Mouse (Mus musculus): ENCODE measurements around the gene Lrrk2. TPM values are rescaled to one million over a fixed set of nuclear protein-coding genes. Genes with fewer than 3 reads are reported as not detected.

The Lrrk2 gene
- polyA plus RNA-seq, 1 experiment from 2014 or later, result 6.6 TPM

DNA sequence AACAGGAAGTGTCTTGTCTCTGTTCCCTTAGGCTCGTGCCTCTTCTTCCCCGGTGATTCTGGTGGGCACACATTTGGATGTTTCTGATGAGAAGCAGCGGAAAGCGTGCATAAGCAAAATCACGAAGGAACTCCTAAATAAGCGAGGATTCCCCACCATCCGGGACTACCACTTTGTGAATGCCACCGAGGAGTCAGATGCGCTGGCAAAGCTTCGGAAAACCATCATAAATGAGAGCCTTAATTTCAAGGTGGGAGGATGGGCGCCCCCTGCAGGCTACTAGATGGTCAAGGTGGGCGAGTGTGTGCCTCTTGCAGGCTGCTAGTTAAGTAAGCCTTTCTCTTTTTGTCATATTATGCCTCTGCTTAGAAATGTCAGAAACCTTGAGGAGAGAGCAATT, 79.1 kb downstream of the Lrrk2 start:
- H3K4me1 ChIP-seq (ENCODE audit: control insufficient read depth, insufficient read depth, low read length), result no peaks in the 10 kb centered on the region
- H3K4me2 ChIP-seq (ENCODE audit: low read depth, low read length), result no peak overlapping the region
- H3K27me3 ChIP-seq (replicated peaks; ENCODE audit: control insufficient read depth, insufficient read depth, low read length), result no peaks in the 10 kb centered on the region
- ATAC-seq (ENCODE audit: low read depth) (no peak), DNase-seq (ENCODE audit: low spot score) (no peak)
- no peak overlapping the region for H3K4me3 ChIP-seq (ENCODE audit: low read depth, low read length)
- H3K36me3 ChIP-seq (ENCODE audit: control insufficient read depth, insufficient read depth, low read length), result peaks cover 12% of the 10 kb centered on the region; the same call in 1 of the 2 replicates
- no peaks in the 10 kb centered on the region for H3K9me3 ChIP-seq (ENCODE audit: control insufficient read depth, low read length)
- 67% methylated on average over 12 of the region's 12 CpGs for WGBS
- H3K27ac ChIP-seq (replicated peaks; ENCODE audit: low read depth, low read length), result no peak overlapping the region
- H3K9ac ChIP-seq (ENCODE audit: low read depth, low read length), result no peak overlapping the region

DNA sequence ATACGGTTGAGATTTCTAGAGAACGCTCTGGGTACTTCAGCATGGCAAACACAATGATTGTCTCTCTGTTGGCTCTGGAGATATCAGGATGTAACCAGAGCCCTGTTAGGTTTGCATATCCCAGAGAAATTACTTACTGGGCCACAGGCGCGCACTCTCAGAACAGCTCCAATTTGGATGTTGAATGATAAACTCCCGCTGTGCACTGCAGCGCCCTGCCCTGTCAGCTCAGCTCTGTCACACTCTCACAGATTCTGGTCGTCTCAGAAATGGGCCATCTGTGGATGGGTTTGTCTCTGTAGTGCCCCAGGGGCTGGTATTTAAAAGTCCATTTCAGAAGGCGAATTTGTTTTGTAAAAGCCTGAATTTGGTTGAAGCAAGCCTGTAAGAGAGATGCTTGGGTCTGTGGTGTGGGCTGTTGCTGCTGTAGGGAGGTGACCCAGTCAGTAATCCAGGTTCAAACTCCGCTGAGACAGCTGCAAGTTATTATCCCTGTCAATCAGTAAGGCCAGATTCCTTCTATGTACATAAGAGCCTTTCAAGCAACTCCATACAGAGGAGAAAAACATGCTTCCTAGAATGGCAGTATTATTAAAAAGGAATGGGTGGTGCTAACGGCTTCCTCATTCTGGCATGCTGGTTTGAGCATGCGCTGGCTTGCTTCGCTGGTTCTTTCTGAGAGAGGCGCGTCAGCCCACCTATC, 80.6 kb downstream of the Lrrk2 start:
- Histone ChIP-seq H3K4me2 (ENCODE audit: low read depth, low read length) (peak overlapping the region; percentile 33), H3K27ac (replicated peaks; ENCODE audit: low read depth, low read length) (0 out of 2 replicates have a peak overlapping the region, but pooled peaks have one; percentile 44), H3K36me3 (ENCODE audit: control insufficient read depth, insufficient read depth, low read length) (peaks cover 6% of the 10 kb centered on the region; the same call in 1 of the 2 replicates), H3K27me3 (replicated peaks; ENCODE audit: control insufficient read depth, insufficient read depth, low read length) (no peaks in the 10 kb centered on the region), H3K9me3 (ENCODE audit: control insufficient read depth, low read length) (no peaks in the 10 kb centered on the region), H3K4me1 (ENCODE audit: control insufficient read depth, insufficient read depth, low read length) (no peaks in the 10 kb centered on the region), H3K4me3 (ENCODE audit: low read depth, low read length) (peak overlapping the region; percentile 14; the same call in 1 of the 2 replicates), H3K9ac (ENCODE audit: low read depth, low read length) (no peak overlapping the region)
- 47% methylated on average over 14 of the region's 14 CpGs for WGBS
- ATAC-seq (ENCODE audit: low read depth) (peak; percentile 78; the same call in 1 of the 2 replicates), DNase-seq (ENCODE audit: low spot score) (peak; percentile 59)

DNA sequence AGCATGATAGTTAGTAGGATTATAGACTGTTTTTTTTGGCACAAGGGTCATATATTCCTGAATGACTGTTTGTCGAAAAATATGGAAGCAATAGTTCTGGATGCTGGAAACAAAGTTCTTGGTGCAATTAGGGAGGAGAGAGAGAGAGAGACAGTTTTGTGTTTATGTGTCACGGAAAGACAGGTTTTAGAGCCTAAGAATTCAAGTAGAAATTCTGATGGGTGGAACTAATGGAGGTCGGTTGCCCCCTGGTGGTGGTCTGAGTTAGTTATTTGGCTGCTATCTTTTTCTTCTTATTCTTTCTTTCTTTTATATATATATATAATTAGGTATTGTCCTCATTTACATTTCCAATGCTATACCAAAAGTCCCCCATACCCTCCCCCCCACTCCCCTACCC, 81.6 kb downstream of the Lrrk2 start:
- H3K9ac ChIP-seq (ENCODE audit: low read depth, low read length), result no peak overlapping the region
- WGBS, result 18% methylated on average over 3 of the region's 3 CpGs
- no peak overlapping the region for H3K27ac ChIP-seq (replicated peaks; ENCODE audit: low read depth, low read length)
- DNase-seq (ENCODE audit: low spot score), result peak; percentile 75
- peak overlapping the region; percentile 14; the same call in 1 of the 2 replicates for H3K4me3 ChIP-seq (ENCODE audit: low read depth, low read length)
- H3K36me3 ChIP-seq (ENCODE audit: control insufficient read depth, insufficient read depth, low read length), result peaks cover 6% of the 10 kb centered on the region; the same call in 1 of the 2 replicates
- no peak for ATAC-seq (ENCODE audit: low read depth)
- peak overlapping the region; percentile 33 for H3K4me2 ChIP-seq (ENCODE audit: low read depth, low read length)
- no peaks in the 10 kb centered on the region for H3K27me3 ChIP-seq (replicated peaks; ENCODE audit: control insufficient read depth, insufficient read depth, low read length)
- no peaks in the 10 kb centered on the region for H3K9me3 ChIP-seq (ENCODE audit: control insufficient read depth, low read length)
- no peaks in the 10 kb centered on the region for H3K4me1 ChIP-seq (ENCODE audit: control insufficient read depth, insufficient read depth, low read length)

DNA sequence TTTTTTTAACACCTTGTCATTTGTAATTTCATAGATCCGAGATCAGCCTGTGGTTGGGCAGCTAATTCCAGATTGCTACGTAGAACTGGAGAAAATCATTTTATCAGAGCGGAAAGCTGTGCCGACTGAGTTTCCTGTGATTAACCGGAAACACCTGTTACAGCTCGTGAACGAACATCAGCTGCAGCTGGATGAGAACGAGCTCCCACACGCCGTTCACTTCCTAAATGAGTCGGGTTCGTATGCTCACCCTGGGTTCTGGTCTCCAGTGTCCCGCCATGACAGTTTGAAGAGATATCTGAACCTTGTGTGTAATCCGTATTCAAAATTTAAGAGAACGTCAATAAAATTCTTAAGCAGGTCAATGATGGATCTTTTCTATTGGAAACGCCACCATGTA, 82.8 kb downstream of the Lrrk2 start:
- Histone ChIP-seq H3K9me3 (ENCODE audit: control insufficient read depth, low read length) (no peaks in the 10 kb centered on the region), H3K27me3 (replicated peaks; ENCODE audit: control insufficient read depth, insufficient read depth, low read length) (no peaks in the 10 kb centered on the region), H3K4me3 (ENCODE audit: low read depth, low read length) (no peak overlapping the region), H3K9ac (ENCODE audit: low read depth, low read length) (no peak overlapping the region), H3K27ac (replicated peaks; ENCODE audit: low read depth, low read length) (no peak overlapping the region), H3K4me2 (ENCODE audit: low read depth, low read length) (no peak overlapping the region), H3K36me3 (ENCODE audit: control insufficient read depth, insufficient read depth, low read length) (0 out of 2 replicates have a peak, but pooled peaks cover 6% of the 10 kb centered on the region), H3K4me1 (ENCODE audit: control insufficient read depth, insufficient read depth, low read length) (no peaks in the 10 kb centered on the region)
- ATAC-seq (ENCODE audit: low read depth), result no peak
- WGBS, result 47% methylated on average over 16 of the region's 16 CpGs
- no peak for DNase-seq (ENCODE audit: low spot score)

DNA sequence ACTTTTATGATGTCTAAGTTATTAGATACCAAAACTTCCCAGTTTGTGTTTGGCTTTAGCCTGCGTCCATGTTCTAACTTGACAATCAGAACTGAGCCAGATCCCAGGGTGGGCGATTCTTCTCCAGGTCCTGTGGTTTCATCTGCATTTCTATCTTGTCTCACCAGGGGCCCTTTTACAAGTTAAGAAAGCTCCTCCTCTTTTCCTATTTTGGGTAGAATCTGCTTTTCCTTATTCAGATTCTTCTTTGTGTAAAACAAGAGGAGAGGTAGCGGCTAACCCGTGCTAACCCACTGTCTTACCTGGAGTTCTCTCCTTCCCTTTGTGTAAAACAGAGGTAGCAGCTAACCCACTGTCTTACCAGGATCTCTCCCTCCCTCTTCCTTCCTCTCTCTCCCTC, 99.1 kb downstream of the Lrrk2 start:
- Histone ChIP-seq H3K4me3 (ENCODE audit: low read depth, low read length) (no peak overlapping the region), H3K27ac (replicated peaks; ENCODE audit: low read depth, low read length) (no peak overlapping the region), H3K4me2 (ENCODE audit: low read depth, low read length) (no peak overlapping the region), H3K36me3 (ENCODE audit: control insufficient read depth, insufficient read depth, low read length) (no peaks in the 10 kb centered on the region), H3K9me3 (ENCODE audit: control insufficient read depth, low read length) (no peaks in the 10 kb centered on the region), H3K27me3 (replicated peaks; ENCODE audit: control insufficient read depth, insufficient read depth, low read length) (no peaks in the 10 kb centered on the region), H3K4me1 (ENCODE audit: control insufficient read depth, insufficient read depth, low read length) (no peaks in the 10 kb centered on the region), H3K9ac (ENCODE audit: low read depth, low read length) (no peak overlapping the region)
- DNase-seq (ENCODE audit: low spot score) (no peak), ATAC-seq (ENCODE audit: low read depth) (no peak)
- WGBS, result 49% methylated on average over 4 of the region's 4 CpGs

DNA sequence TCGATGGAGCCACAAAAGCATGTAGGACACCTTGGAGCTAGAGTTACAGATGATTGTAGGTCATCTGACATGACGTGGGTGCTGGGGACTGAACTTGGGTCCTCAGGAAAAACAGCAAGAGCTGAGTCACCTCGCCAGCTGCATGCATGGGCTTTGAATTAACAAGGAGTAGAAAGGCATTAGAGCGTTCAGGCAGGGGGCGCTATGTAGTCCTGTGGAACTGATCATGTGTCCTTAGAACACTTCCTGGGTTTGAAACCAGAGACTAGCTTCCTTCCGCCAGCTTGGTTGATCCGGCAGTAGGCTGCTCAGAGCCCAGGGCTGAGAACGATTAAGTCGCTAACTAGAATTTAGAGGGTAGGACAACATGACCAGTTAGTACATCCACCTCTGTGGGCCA, 106.2 kb downstream of the Lrrk2 start:
- Histone ChIP-seq H3K27me3 (replicated peaks; ENCODE audit: control insufficient read depth, insufficient read depth, low read length) (no peaks in the 10 kb centered on the region), H3K4me2 (ENCODE audit: low read depth, low read length) (no peak overlapping the region), H3K9ac (ENCODE audit: low read depth, low read length) (no peak overlapping the region), H3K9me3 (ENCODE audit: control insufficient read depth, low read length) (no peaks in the 10 kb centered on the region), H3K4me1 (ENCODE audit: control insufficient read depth, insufficient read depth, low read length) (no peaks in the 10 kb centered on the region), H3K36me3 (ENCODE audit: control insufficient read depth, insufficient read depth, low read length) (no peaks in the 10 kb centered on the region), H3K27ac (replicated peaks; ENCODE audit: low read depth, low read length) (no peak overlapping the region), H3K4me3 (ENCODE audit: low read depth, low read length) (no peak overlapping the region)
- WGBS, result 90% methylated on average over 9 of the region's 9 CpGs
- ATAC-seq (ENCODE audit: low read depth) (no peak), DNase-seq (ENCODE audit: low spot score) (no peak)

DNA sequence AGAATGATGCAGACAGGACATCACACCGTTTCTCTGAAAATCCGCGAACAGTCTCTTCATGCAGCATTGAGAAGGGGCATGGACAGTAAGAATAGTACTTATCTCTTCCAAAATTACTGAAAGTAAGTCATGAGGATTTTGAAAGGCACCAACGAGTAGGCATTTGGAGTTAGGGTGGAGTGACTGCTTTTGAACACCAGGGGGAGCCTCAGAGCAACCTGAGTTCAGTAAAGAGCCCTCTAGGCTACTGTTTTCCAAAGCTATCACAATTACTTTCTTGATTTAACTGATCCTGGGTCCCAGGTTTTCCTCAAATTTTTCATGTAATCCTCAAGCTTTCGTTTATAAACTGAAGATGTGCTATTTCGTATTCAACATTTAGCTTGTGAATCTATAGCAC, 108.2 kb downstream of the Lrrk2 start:
- Histone ChIP-seq H3K27ac (replicated peaks; ENCODE audit: low read depth, low read length) (no peak overlapping the region), H3K27me3 (replicated peaks; ENCODE audit: control insufficient read depth, insufficient read depth, low read length) (no peaks in the 10 kb centered on the region), H3K9me3 (ENCODE audit: control insufficient read depth, low read length) (no peaks in the 10 kb centered on the region), H3K9ac (ENCODE audit: low read depth, low read length) (no peak overlapping the region), H3K4me2 (ENCODE audit: low read depth, low read length) (no peak overlapping the region), H3K4me1 (ENCODE audit: control insufficient read depth, insufficient read depth, low read length) (no peaks in the 10 kb centered on the region), H3K4me3 (ENCODE audit: low read depth, low read length) (no peak overlapping the region), H3K36me3 (ENCODE audit: control insufficient read depth, insufficient read depth, low read length) (no peaks in the 10 kb centered on the region)
- peak; percentile 52 for DNase-seq (ENCODE audit: low spot score)
- no peak for ATAC-seq (ENCODE audit: low read depth)
- WGBS, result 32% methylated on average over 6 of the region's 6 CpGs

DNA sequence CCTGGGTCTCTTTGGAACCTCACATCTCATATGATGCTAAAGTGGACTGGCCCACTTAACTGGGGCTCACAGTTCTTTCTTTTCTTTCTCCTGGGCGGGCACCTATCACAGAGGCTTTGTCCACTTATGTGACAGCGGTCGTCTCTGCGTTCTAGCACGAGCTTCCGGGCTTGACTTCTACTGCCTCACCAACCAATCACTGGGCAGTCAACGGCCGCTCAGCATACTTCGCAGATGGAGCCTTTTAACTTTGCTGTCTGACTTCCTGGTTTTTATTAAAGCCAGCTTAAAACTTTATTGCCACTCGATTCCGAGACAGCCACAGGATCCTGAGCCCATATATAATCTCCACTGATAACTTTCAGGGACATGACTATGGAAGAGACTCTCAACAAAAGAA, 115.4 kb downstream of the Lrrk2 start:
- 71% methylated on average over 11 of the region's 11 CpGs for WGBS
- no peaks in the 10 kb centered on the region for H3K36me3 ChIP-seq (ENCODE audit: control insufficient read depth, insufficient read depth, low read length)
- DNase-seq (ENCODE audit: low spot score) (no peak), ATAC-seq (ENCODE audit: low read depth) (no peak)
- H3K4me1 ChIP-seq (ENCODE audit: control insufficient read depth, insufficient read depth, low read length), result no peaks in the 10 kb centered on the region
- no peak overlapping the region for H3K9ac ChIP-seq (ENCODE audit: low read depth, low read length)
- no peak overlapping the region for H3K4me3 ChIP-seq (ENCODE audit: low read depth, low read length)
- H3K27me3 ChIP-seq (replicated peaks; ENCODE audit: control insufficient read depth, insufficient read depth, low read length), result no peaks in the 10 kb centered on the region
- no peak overlapping the region for H3K4me2 ChIP-seq (ENCODE audit: low read depth, low read length)
- no peaks in the 10 kb centered on the region for H3K9me3 ChIP-seq (ENCODE audit: control insufficient read depth, low read length)
- H3K27ac ChIP-seq (replicated peaks; ENCODE audit: low read depth, low read length), result no peak overlapping the region

DNA sequence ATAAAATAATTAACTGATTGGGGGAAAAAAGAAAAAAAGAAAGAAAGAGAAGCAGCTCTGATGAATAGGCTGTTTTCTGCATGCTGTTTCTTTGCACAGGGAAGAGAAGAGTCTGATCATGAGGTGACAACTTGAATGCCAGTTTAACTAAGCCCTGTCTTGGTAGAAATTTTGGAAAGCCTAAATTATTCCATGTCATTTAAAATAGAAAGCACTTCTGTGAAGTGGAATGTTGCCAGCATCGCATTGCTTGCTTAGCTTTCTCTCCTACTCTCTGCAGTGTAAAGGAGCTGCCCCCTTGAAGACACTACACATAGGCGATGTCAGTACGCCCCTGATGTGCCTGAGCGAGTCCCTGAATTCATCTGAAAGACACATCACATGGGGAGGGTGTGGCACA, 133.5 kb downstream of the Lrrk2 start:
- H3K4me3 ChIP-seq (ENCODE audit: low read depth, low read length), result no peak overlapping the region
- H3K9me3 ChIP-seq (ENCODE audit: control insufficient read depth, low read length), result no peaks in the 10 kb centered on the region
- no peak overlapping the region for H3K4me2 ChIP-seq (ENCODE audit: low read depth, low read length)
- no peak overlapping the region for H3K27ac ChIP-seq (replicated peaks; ENCODE audit: low read depth, low read length)
- DNase-seq (ENCODE audit: low spot score) (no peak), ATAC-seq (ENCODE audit: low read depth) (no peak)
- H3K4me1 ChIP-seq (ENCODE audit: control insufficient read depth, insufficient read depth, low read length), result no peaks in the 10 kb centered on the region
- whole genome bisulfite sequencing, result 86% methylated on average over 4 of the region's 4 CpGs
- no peak overlapping the region for H3K9ac ChIP-seq (ENCODE audit: low read depth, low read length)
- peaks cover 6% of the 10 kb centered on the region; the same call in 1 of the 2 replicates for H3K36me3 ChIP-seq (ENCODE audit: control insufficient read depth, insufficient read depth, low read length)
- no peaks in the 10 kb centered on the region for H3K27me3 ChIP-seq (replicated peaks; ENCODE audit: control insufficient read depth, insufficient read depth, low read length)
